Mouse (Mus musculus): ENCODE results near the gene Ckap4.
"Not testable (repeated sequence)": the region's sequence is repeated elsewhere in the genome, so short reads cannot be mapped to it uniquely, and the experiment has no call there.

GRCm38 (mm10) chr10:84515980-84516379 is 17.9 kb downstream of the Ckap4 start:
- not testable (repeated sequence) for TF ChIP-seq POLR2A (IDR thresholded peaks at IDR 0.05; ENCODE audit: borderline replicate concordance, extremely low read depth, insufficient read depth, insufficient read length, poor library complexity, severe bottlenecking); CTCF (IDR thresholded peaks at IDR 0.05; ENCODE audit: borderline replicate concordance, extremely low read depth, insufficient read depth, insufficient read length)
